Mouse (Mus musculus): ENCODE measurements around the gene Nup205.

Nup205 gene

DNA sequence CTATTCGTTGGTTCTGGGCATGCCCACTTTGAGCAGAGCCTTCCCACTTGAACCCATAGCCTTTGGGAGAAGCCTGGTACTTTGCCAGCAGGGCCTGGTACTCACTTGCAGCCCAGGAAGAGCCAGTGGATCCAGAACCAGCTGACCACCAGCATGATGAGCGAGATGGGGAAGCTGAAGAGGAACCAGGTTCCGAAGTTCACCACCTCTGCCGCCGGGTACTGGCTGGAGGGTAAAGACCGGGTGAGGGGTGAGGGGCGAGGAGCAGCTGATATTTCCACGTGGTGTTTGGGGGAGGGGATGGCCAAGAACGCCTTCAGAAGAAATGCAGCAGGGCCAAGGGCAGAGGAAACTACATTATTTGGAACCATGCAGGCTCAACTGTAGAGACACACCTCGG, 102.1 kb downstream of the Nup205 start:
- DNase-seq (ENCODE audit: low read depth, low spot score), result no peak

DNA sequence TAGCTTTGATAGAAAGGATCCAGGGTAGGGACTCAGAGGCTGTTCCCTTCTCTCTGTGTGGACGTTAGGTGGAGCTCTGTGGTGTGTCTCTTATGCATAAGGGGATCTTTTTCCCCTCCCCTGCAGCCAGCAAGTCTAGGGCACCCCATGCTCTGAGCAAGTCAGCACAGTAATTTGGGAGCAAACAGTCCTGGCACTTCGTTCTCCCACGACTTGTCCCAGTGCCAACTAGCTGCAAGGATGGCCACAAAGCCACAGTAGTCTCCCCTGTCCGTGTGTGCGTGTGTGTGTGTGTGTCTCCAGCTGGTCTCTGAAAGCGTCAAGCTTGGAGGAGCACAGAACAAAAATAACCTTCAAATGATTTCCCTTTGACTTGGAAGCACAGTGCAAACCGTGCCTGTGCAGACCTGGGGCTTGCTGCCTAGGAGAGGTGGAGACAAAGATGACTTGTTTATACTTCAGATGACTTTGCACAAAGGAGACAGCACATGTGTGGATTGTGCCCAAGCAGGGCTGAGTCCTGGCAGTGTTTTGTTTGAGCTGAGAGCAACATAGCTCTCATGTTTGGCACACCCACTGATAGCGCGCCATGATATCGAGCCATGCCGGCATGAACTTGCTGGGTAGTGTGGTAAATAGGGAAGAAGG, 111.0 kb downstream of the Nup205 start:
- DNase-seq (ENCODE audit: low read depth, low spot score), result no peak

DNA sequence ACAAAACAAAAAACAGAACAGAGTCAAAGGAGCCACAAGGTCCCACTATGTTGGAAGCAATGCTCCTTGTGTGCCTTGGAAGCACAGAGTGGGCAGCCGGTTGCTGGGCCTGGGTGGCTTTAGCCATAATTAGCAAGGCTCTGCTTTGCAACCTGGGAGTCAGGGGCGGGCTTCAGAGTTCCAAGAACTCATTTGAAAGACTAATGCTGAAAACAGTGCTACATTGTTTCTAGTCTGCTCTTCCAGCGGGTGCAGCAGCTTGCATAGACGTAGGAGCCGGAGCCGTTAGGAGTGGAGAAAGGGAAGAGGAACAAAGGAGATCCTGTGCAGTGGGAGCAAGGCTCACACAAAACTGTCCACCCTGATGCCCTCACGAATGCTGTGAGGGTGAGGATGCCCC, 111.7 kb downstream of the Nup205 start:
- no peak for DNase-seq (ENCODE audit: low read depth, low spot score)

DNA sequence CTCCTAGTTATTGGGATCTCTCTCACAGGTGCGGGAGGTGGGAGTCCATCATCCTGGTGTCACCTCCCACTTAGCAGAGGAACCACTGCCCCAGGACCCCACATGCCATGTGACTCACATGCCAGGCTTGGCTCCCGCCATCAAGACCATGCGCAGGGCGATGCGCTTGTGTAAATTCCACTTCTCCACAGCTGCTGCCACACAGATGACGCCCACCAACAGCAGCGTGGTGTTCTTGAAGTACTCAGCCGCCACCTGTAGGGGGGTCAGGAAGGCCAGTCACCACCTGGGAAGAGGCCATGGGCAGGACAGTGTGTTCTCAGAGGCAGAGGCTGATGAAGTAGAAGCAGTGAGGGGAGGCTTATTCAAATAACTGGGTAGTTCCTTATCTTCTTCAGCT, 112.5 kb downstream of the Nup205 start:
- no peak for DNase-seq (ENCODE audit: low read depth, low spot score)

DNA sequence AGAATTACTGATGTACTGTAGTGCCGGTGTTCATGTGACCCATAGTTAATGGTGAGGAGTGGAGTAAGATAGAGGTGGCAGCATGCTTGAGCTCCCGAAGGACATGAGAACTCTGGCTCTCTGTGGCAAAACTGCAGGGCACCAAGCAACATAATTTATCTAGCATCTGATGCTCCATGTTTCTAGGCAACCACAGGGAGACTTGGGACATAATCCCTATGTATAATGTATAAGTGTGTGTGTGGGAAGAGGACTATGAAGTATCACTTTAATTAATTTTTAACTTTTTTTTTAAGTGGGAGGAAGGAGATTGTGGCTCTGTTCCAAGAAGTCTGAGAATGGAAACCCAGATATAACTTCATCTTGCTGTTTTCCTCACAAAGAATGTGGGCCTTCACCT, 117.7 kb downstream of the Nup205 start:
- no peak for DNase-seq (ENCODE audit: low read depth, low spot score)

DNA sequence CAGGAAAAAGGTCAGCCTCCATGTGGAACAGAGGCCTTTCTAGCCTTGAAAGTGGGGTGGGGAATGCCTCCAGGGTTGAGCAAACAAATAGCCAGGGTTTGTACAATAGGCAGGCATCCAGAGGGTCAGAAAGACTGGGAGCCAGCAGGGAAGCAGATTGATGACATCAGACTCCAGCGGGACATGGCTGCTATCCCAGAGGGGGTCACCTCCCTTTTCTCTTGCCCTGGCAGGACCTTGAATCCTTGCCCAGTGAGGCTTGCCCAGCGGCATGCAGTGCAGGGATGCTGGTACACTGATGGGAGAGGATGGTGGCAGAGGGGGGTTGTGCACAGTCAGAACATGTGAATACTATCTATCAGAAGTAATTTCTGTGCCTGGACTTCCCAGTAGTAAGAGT, 119.8 kb downstream of the Nup205 start:
- DNase-seq (ENCODE audit: low read depth, low spot score), result peak; percentile 46

Data from 3T3-L1 (cell line).